Mouse (Mus musculus): ENCODE measurements around the gene Ppp1r12b.

DNA sequence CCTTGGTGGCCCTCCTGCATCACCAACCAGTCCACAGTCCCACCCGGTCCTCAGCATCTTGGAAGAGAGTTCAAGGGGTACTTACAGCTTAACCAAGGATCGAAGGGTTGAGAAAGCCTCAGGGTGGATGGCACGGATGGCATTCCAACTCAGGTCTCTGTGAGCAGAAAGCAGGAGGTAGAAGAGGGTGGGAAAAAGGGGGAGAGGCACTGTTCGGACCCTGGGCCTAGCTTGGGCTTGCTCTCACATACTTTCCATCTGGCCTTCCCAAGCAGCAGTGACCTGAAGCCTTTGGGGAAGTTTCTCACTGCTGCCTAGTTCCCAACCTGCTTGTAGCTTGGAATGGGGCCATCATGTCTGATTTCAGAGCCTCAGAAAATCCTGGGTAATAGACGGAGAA is 41.8 kb upstream of the Ppp1r12b start:
- TF ChIP-seq IRF4 (IDR thresholded peaks at IDR 0.05; ENCODE audit: low read depth, low read length) (no peak), CTCF (conservative IDR thresholded peaks at IDR 0.05 in 1 of 2, IDR thresholded peaks at IDR 0.05 in 1 of 2; ENCODE audit: low read depth in 2 of 2, low read length in 2 of 2) (no peak), SIN3A (IDR thresholded peaks at IDR 0.05; ENCODE audit: low read length) (no peak)

Data from CH12.LX (cell line).